Mouse (Mus musculus) liver, embryonic 16.5 days (tissue): ENCODE data around the gene Svs4. TPM values are rescaled to one million over a fixed set of nuclear protein-coding genes. Genes with fewer than 3 reads are reported as not detected.
"Not testable (repeated sequence)": the region's sequence is repeated elsewhere in the genome, so short reads cannot be mapped to it uniquely, and the experiment has no call there.

ENCODE experiments used
- ATAC-seq: fragments of 200-750 bp; cut with Nextera tagmentation; 2 replicates; pipeline ENCODE4 v1.8.0; 2017; ENCODE audit warnings: low read depth, mild to moderate bottlenecking, moderate number of reproducible peaks, moderate library complexity
- H3K27ac ChIP-seq: fragments of 300-500 bp; sonication (generic); 2 replicates; pipeline ENCODE4 v1.5.1; 2014; ENCODE audit warnings: mild to moderate bottlenecking, low read length
- H3K27me3 ChIP-seq: fragments of 300-500 bp; sonication (generic); 2 replicates; pipeline ENCODE4 v1.6.1; 2014; ENCODE audit warnings: low read depth, low read length, mixed read lengths; ENCODE audit not compliant: control insufficient read depth, insufficient read depth
- H3K36me3 ChIP-seq: fragments of 300-500 bp; sonication (generic); 2 replicates; pipeline ENCODE4 v1.6.1; 2014; ENCODE audit warnings: mild to moderate bottlenecking; ENCODE audit not compliant: control insufficient read depth, insufficient read depth
- H3K4me1 ChIP-seq: fragments of 300-500 bp; sonication (generic); 2 replicates; pipeline ENCODE4 v1.6.1; 2014; ENCODE audit warnings: low read depth, low read length, mixed read lengths; ENCODE audit not compliant: control insufficient read depth
- H3K4me2 ChIP-seq: fragments of 300-500 bp; sonication (generic); 2 replicates; pipeline ENCODE4 v1.6.1; 2014; ENCODE audit warnings: low read depth, low read length, mixed read lengths
- H3K4me3 ChIP-seq: fragments of 300-500 bp; sonication (generic); 2 replicates; pipeline ENCODE4 v1.5.1; 2014; ENCODE audit warnings: low read depth, mild to moderate bottlenecking, low read length
- H3K9ac ChIP-seq: fragments of 300-500 bp; sonication (generic); 2 replicates; pipeline ENCODE4 v1.6.1; 2014; ENCODE audit warnings: low read depth, low read length
- H3K9me3 ChIP-seq: fragments of 300-500 bp; sonication (generic); replicated peaks from 2 replicates; pipeline ENCODE4 v1.6.1; 2016; ENCODE audit warnings: low read length; ENCODE audit not compliant: control insufficient read depth
- WGBS: fragments of 180-500 bp; shearing (Covaris S2); extraction: QIAGEN DNeasy Blood & Tissue Kit; methylation state at CpG from one replicate; pipeline ENCODE4 v1.1.7; 2014; ENCODE audit not compliant: insufficient replicate concordance; 5-methylcytosine and 5-hydroxymethylcytosine counted together
- polyA plus RNA-seq: library from polyadenylated mRNA; unstranded; fragments of >200 nt; fragmentation: Nextera tagmentation; extraction: Ambion mirVana; gene quantifications from 2 replicates; pipeline ENCODE4 v1.2.1, GENCODE M21; 2015

The Svs4 gene
- polyA plus RNA-seq: not detected in 2 replicates

DNA sequence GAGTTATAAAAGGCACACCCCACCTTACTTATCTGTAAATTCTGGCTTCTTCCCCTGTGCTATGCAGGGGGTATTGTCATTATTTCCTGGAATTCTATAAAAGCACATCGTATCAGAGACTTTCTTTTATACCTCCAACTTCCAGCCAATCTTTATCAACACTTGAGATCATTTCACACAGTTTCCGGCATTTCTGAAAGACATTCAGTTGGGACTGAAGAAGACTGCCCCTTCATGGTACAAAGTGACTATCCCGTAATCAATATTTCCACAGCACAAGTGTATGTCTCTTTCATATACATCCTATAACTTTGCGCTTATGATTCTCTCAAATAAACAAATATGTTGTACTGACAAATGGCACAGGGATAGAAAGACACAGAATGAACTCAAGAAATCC is at the start of gene Svs4:
TSS of gene Svs4 (minus strand) at position 101 of the 400 bp plus-strand sequence.
- H3K4me3 ChIP-seq: no peak within 1 kb of the TSS
- no peaks in the 10 kb centered on the region for H3K36me3 ChIP-seq
- no peaks in the 10 kb centered on the region for H3K4me1 ChIP-seq
- no peak within 1 kb of the TSS for H3K9ac ChIP-seq
- H3K9me3 ChIP-seq: no peaks in the 10 kb centered on the region
- no peak within 1 kb of the TSS for H3K27ac ChIP-seq
- H3K27me3 ChIP-seq: no peaks in the 10 kb centered on the region
- no peak within 1 kb of the TSS for H3K4me2 ChIP-seq
- 65% methylated on average over 4 of the region's 4 CpGs for WGBS
- no peak for ATAC-seq

DNA sequence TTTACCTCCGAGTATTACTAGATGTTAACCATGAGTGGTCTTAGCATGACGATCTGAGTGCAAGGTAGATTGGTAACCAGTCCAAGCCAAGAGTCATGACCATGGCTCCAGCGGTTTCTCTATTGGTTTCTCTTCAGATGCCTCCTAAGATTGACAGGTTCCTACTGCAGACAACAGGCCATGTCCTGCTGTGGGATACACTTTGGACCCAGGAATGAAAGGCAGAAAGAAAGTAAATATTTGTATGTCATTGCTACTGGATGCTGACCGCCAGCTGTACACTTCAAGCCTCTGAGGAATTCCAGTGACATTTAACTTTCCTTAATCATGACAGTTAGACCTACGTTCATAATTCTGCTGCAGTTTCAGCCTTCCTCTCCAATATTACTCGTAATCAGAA is 42.7 kb upstream of the Svs4 start:
- Histone ChIP-seq H3K4me2 (no peak overlapping the region), H3K4me1 (no peaks in the 10 kb centered on the region), H3K36me3 (no peaks in the 10 kb centered on the region), H3K9ac (no peak overlapping the region), H3K4me3 (no peak overlapping the region), H3K27ac (no peak overlapping the region), H3K9me3 (no peaks in the 10 kb centered on the region), H3K27me3 (no peaks in the 10 kb centered on the region)
- ATAC-seq: 0 out of 2 replicates have a peak, but pooled peaks have one; percentile 43
- 49% methylated on average over 6 of the region's 6 CpGs for WGBS

- not testable (repeated sequence) for H3K9me3 ChIP-seq, H3K4me2 ChIP-seq, H3K36me3 ChIP-seq, H3K4me1 ChIP-seq, ATAC-seq, H3K27ac ChIP-seq, H3K4me3 ChIP-seq, H3K27me3 ChIP-seq, H3K9ac ChIP-seq
- 59% methylated on average over 1 of the region's 1 CpGs for WGBS
Measured at GRCm38 (mm10) chr2:164316451-164316850, 38.2 kb upstream of the Svs4 start, which contains the start of gene Svs6. Svs6 (plus strand) TSS chr2:164316751.

- ATAC-seq: not testable (repeated sequence)
Measured at GRCm38 (mm10) chr2:164315460-164315859, 37.2 kb upstream of the Svs4 start.

GRCm38 (mm10) chr2:164312599-164312998 is 34.3 kb upstream of the Svs4 start:
- Histone ChIP-seq H3K27ac (no peak overlapping the region), H3K4me3 (no peak overlapping the region), H3K36me3 (no peaks in the 10 kb centered on the region), H3K27me3 (no peaks in the 10 kb centered on the region), H3K9me3 (no peaks in the 10 kb centered on the region), H3K4me2 (no peak overlapping the region), H3K9ac (no peak overlapping the region), H3K4me1 (no peaks in the 10 kb centered on the region)
- ATAC-seq: no peak
- 63% methylated on average over 5 of the region's 5 CpGs for WGBS

More at GRCm38 (mm10) chr2:164315460-164315859, 37.2 kb upstream of the Svs4 start:
- H3K4me2 ChIP-seq, H3K36me3 ChIP-seq, H3K9me3 ChIP-seq, H3K4me3 ChIP-seq, H3K27ac ChIP-seq, H3K4me1 ChIP-seq, H3K27me3 ChIP-seq, H3K9ac ChIP-seq: not testable (repeated sequence)

DNA sequence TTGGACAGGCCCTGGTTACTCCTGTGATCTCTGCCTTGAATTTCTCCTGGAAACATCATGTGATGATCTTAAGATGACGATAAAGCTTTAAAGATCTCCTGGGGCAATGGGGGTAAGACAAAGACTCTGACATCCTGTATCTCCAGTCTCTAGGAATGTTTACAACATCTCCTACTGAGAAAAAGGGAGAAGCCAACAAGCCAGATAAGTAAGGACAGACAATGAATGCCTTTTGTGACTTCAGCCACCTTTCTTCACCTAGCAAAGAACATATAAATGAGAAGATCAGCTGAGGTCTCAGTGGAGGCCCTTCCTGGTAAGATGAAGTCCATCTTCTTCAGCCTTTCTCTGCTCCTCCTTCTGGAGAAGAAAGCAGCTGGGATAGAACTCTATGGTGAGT is 10.7 kb upstream of the Svs4 start, which contains the start of gene Svs3a:
TSS of gene Svs3a (plus strand) at position 301 of the 400 bp plus-strand sequence.
- not testable (repeated sequence) for H3K9ac ChIP-seq
- WGBS: 59% methylated on average over 1 of the region's 1 CpGs

GRCm38 (mm10) chr2:164256540-164256939 is 21.7 kb downstream of the Svs4 start, which contains the start of gene Svs3b:
Svs3b (minus strand) TSS chr2:164256640.
- ATAC-seq, H3K4me3 ChIP-seq, H3K4me2 ChIP-seq, H3K27ac ChIP-seq, H3K9ac ChIP-seq, H3K4me1 ChIP-seq, H3K9me3 ChIP-seq, H3K36me3 ChIP-seq, H3K27me3 ChIP-seq: not testable (repeated sequence)
- 52% methylated on average over 1 of the region's 1 CpGs for WGBS

More for the DNA sequence above, 10.7 kb upstream of the Svs4 start, which contains the start of gene Svs3a:
- not testable (repeated sequence) for H3K27me3 ChIP-seq, ATAC-seq, H3K4me3 ChIP-seq, H3K36me3 ChIP-seq, H3K27ac ChIP-seq, H3K9me3 ChIP-seq, H3K4me2 ChIP-seq, H3K4me1 ChIP-seq

DNA sequence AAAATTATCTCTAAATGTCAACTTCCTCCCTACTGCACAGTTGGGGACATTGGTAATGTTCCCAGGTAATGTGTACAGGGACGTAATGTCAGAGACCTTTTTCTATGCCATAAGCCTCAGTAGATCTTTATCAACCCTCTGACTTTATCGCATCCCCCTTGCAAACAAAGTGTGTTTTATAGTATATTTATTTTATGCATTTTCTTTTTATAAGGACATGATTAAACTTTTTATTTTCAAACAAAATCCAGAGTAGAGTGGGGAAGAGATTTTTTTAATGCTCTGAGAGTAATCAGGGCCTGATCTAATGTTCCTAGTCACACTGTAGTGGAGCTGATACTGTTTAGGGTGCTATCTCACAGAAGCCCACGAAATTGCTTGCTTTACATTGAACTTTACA is 39.9 kb downstream of the Svs4 start, which contains the start of gene Svs2:
TSS of gene Svs2 (minus strand) at position 101 of the 400 bp plus-strand sequence.
- Histone ChIP-seq H3K27ac (no peak within 1 kb of the TSS), H3K27me3 (no peaks in the 10 kb centered on the region), H3K4me2 (no peak within 1 kb of the TSS), H3K36me3 (no peaks in the 10 kb centered on the region), H3K9me3 (no peaks in the 10 kb centered on the region), H3K4me3 (no peak within 1 kb of the TSS), H3K9ac (no peak within 1 kb of the TSS), H3K4me1 (no peaks in the 10 kb centered on the region)
- 63% methylated on average over 3 of the region's 3 CpGs for WGBS
- ATAC-seq: no peak

DNA sequence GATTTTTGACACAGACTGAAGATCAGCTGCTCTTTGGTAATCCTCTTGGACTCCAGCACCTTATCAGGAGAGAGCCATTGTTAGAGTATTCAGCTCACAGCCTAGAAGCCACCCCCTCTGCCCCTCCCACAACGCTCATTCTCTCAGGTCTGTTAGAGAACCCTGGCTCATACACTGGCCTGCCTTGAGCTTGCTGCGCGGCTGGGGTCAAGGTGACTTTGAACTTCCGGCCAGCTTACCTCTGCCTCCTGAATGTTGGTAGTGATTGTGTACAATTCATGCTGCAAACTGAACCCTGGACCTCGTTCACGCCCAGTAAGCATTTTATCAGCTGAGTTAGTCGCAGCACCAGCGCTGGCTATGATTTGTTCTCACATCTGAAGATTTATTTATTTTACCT is 45.6 kb downstream of the Svs4 start:
- H3K9ac ChIP-seq: no peak overlapping the region
- H3K4me2 ChIP-seq: no peak overlapping the region
- no peak for ATAC-seq
- no peaks in the 10 kb centered on the region for H3K27me3 ChIP-seq
- no peak overlapping the region for H3K4me3 ChIP-seq
- no peaks in the 10 kb centered on the region for H3K4me1 ChIP-seq
- H3K27ac ChIP-seq: no peak overlapping the region
- no peaks in the 10 kb centered on the region for H3K9me3 ChIP-seq
- H3K36me3 ChIP-seq: no peaks in the 10 kb centered on the region
- 76% methylated on average over 8 of the region's 8 CpGs for WGBS
